Mouse (Mus musculus): ENCODE results near the gene Trp53bp2.

The Trp53bp2 gene

GRCm38 (mm10) chr1:182409401-182410173 is 615 bp downstream of the Trp53bp2 start:
- DNase-seq = peak; percentile 19 to 26

GRCm38 (mm10) chr1:182412586-182413270 is 3.8 kb downstream of the Trp53bp2 start:
- DNase-seq = no peak

GRCm38 (mm10) chr1:182419481-182419880 is 10.5 kb downstream of the Trp53bp2 start:
- DNase-seq = no peak

GRCm38 (mm10) chr1:182424274-182424673 is 15.3 kb downstream of the Trp53bp2 start:
- no peak for DNase-seq

GRCm38 (mm10) chr1:182425176-182425575 is 16.2 kb downstream of the Trp53bp2 start:
- DNase-seq = no peak

- DNase-seq = no peak
Observed at GRCm38 (mm10) chr1:182426444-182426843, 17.5 kb downstream of the Trp53bp2 start.

- DNase-seq = no peak
Observed at GRCm38 (mm10) chr1:182427426-182427825, 18.5 kb downstream of the Trp53bp2 start.

- DNase-seq = no peak
Observed at GRCm38 (mm10) chr1:182429826-182430225, 20.9 kb downstream of the Trp53bp2 start.

- DNase-seq = no peak
Observed at GRCm38 (mm10) chr1:182430676-182431075, 21.7 kb downstream of the Trp53bp2 start.

GRCm38 (mm10) chr1:182432059-182432458 is 23.1 kb downstream of the Trp53bp2 start:
- DNase-seq = no peak

GRCm38 (mm10) chr1:182436746-182437145 is 27.8 kb downstream of the Trp53bp2 start:
- DNase-seq = no peak

- DNase-seq = no peak
Observed at GRCm38 (mm10) chr1:182439546-182440222, 30.7 kb downstream of the Trp53bp2 start.

GRCm38 (mm10) chr1:182441791-182442473 is 33.0 kb downstream of the Trp53bp2 start:
- DNase-seq = no peak

- DNase-seq = no peak
Observed at GRCm38 (mm10) chr1:182444116-182444515, 35.1 kb downstream of the Trp53bp2 start.

- no peak for DNase-seq
Observed at GRCm38 (mm10) chr1:182448276-182449035, 39.5 kb downstream of the Trp53bp2 start.

GRCm38 (mm10) chr1:182452473-182452872 is 43.5 kb downstream of the Trp53bp2 start:
- DNase-seq = no peak

- no peak for DNase-seq
Observed at GRCm38 (mm10) chr1:182455080-182455479, 46.1 kb downstream of the Trp53bp2 start.

- DNase-seq = no peak
Observed at GRCm38 (mm10) chr1:182458556-182458955, 49.6 kb downstream of the Trp53bp2 start.

- DNase-seq = no peak
Observed at GRCm38 (mm10) chr1:182459436-182459835, 50.5 kb downstream of the Trp53bp2 start.

- DNase-seq = no peak
Observed at GRCm38 (mm10) chr1:182460291-182461244, 51.6 kb downstream of the Trp53bp2 start.

GRCm38 (mm10) chr1:182461261-182461660 is 52.3 kb downstream of the Trp53bp2 start:
- DNase-seq = no peak
